Mouse (Mus musculus) adrenal gland, postnatal 25 days (tissue): ENCODE results near the gene Tnr. TPM values are rescaled to one million over a fixed set of nuclear protein-coding genes. Genes with fewer than 3 reads are reported as not detected.
A peak's percentile ranks its signal among the peaks of the same experiment; 100 is the strongest.

Experiments
- DNase-seq: peaks from one replicate; pipeline ENCODE4 v3.0.0; 2021; ENCODE audit warnings: mixed read lengths
- total RNA-seq: library from RNA; stranded (reverse); gene quantifications from 2 replicates; pipeline ENCODE4 v1.2.3, GENCODE M21; 2021

Tnr gene
- total RNA-seq, 1 experiment from 2014 or later = 5.0 TPM

DNA sequence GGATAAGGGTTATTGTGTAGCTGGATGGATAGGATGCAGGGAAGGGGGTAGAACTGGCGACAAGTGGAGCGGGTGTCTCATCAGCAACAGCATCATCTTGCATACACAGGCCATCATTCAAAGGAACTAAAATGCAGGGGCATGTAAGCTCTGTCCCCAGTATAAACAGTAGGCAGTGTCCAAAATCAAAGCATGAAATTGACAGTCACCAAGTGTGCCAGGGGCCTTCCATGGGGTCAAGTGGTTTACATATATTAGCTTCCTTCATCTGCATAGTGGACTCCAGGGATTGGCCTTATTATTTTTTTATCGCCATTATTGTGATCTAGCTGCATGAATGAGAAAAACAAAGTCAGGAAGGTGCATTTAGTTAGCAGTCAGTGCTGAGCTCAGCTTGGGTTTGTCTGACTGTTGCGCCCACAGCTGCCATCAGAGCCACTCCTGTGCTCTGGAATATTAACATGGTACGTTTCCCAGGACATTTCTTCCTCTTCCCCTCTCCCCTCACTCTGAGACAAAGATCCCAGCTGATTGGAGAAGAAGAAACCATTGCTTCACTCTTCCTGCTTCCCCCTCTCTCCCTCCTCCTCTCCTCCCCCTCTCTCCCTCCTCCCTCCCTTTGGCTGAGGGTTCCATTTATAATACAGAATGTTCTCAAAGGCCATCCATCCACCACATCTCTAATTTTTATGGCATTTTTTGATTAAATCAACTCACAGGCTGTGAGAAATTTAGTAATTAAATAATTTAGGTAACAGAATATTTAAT is 106.4 kb downstream of the Tnr start:
- no peak for DNase-seq

DNA sequence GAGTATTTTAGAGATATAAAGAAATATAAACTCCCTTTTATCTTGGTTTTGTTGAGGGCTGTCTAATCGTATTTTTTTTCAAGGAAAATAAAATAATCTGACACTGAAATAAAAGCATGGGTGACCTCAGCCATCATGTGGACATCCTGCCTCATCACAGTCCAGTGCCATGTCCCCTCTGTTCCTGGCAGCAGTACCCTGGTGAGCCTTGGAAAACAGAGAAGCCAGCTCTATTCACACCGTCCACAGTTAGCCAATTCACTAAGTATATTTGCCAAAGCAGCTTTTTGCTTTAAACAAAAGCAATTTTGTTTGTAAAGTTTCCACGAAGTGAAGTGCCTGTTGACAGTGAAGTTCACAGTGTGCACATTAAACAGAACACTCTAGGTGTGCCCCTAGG is 109.0 kb downstream of the Tnr start:
- no peak for DNase-seq

GRCm38 (mm10) chr1:159639408-159639807 is 115.8 kb downstream of the Tnr start:
- DNase-seq = no peak

- no peak for DNase-seq
These were observed 122.2 kb downstream of the Tnr start for GRCm38 (mm10) chr1:159645719-159646118.

- DNase-seq = no peak
These were observed 126.9 kb downstream of the Tnr start for GRCm38 (mm10) chr1:159650486-159650885.

GRCm38 (mm10) chr1:159655241-159655640 is 131.7 kb downstream of the Tnr start:
- no peak for DNase-seq

DNA sequence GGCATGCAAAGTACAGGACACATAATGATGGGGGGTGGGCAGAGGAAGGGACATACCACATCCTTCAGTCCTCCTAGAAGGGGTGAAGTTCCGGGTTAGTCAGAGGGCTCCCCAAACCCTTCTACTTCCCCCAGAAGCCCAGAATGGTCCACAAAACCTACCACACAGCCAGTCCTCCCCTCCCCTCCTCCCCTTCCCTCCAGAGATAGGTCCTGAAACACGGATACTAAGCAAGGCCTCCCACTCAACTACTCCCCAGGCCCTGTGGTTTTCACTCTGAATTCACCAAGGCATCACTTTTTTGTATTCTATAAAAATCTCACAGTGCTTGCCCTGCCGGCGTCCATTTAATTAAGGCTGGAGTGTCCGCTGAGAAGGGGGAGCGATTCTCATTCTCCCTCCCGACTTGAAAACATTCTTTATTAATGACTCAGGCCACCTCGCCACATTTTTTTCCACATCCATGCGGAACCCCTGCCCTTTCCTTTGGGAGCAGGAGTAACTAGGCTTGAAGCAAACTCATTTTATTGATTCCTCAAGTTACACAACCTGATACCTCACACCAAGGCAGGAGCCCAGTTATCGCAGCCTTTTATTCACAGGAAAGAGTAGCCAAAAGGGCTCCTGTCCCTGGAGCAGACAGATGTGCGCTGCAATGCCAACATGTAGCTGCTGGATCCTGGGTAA is 134.4 kb downstream of the Tnr start:
- DNase-seq = no peak

GRCm38 (mm10) chr1:159660620-159661501 is 137.3 kb downstream of the Tnr start:
- DNase-seq = no peak

- DNase-seq = no peak
These were observed 140.9 kb downstream of the Tnr start for GRCm38 (mm10) chr1:159664496-159664895.

- no peak for DNase-seq
These were observed 141.4 kb downstream of the Tnr start for GRCm38 (mm10) chr1:159664945-159665344.

GRCm38 (mm10) chr1:159670629-159671150 is 147.1 kb downstream of the Tnr start:
- peak; percentile 74 for DNase-seq

GRCm38 (mm10) chr1:159671181-159671580 is 147.6 kb downstream of the Tnr start:
- no peak for DNase-seq

GRCm38 (mm10) chr1:159674240-159674639 is 150.7 kb downstream of the Tnr start:
- no peak for DNase-seq

- no peak for DNase-seq
These were observed 151.9 kb downstream of the Tnr start for GRCm38 (mm10) chr1:159675472-159675871.

DNA sequence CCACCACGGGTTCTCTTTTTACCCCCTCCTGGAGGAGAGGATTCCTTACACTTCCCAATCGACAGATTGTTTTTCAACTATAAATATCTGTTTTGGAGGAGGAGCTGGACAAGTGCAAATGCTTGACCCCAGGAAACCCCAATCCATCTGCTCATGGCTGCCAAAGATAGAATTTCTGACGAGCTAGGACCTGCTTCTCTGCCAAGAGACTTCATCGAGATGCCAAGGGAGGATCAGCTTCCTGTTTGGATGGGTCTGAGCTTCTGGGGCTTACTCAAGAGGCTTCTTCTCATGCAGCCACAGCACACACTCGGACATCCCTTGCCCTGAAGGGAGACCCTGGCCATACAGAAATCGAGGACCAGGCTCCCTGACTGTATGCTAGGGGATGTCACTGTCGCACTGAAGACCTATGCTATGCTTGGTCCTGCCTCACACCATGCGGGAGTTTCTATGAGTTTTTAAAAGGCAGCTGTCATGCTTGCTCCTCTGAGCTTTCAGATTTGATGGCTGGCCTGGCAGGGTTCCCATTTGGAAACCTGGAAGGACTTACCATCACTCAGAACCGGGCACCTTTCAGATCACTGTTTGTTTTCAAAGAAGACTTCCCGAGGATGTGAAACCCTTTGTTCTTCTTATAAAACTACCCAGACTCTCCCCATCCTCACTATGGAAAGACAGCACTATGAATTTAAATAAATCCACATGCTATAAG is 154.8 kb downstream of the Tnr start:
- DNase-seq = no peak

- DNase-seq = no peak
These were observed 157.7 kb downstream of the Tnr start for GRCm38 (mm10) chr1:159681252-159681651.

DNA sequence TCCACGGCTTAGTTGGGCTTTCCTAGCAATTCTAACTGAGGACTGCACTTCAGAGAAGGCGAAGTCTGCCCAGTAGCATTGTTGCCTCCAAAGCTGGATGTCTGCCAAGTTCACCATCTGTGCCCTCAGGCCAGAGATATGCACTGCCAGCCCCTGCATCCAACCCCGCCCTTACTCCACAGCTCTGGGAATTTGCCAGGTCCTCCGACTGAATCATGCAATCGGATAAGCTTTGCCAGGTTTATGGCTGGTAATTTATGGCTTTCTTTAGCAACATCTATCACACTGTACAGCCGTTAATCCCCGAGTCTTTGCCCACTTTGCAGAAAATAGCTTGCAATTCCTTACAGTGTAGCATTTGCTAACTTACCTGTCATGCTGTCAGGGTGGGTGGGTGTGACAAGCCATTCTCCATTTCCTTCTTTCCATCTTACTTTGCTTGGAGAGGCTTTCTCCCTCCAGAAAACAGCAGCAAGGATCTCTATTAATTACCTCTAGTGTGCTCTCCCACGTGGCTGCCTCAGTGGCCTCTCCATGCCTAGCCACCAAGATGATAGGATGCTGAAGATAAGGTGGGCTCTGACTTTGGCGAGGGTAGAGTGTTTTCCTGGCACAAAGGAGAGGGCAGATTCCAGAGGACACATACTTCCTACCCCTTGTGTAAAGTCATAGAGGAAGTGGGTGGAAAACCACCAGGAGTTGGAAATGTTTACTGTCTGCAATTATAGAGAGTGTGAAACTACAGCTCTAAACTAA is 163.1 kb downstream of the Tnr start:
- DNase-seq = peak; percentile 88

DNA sequence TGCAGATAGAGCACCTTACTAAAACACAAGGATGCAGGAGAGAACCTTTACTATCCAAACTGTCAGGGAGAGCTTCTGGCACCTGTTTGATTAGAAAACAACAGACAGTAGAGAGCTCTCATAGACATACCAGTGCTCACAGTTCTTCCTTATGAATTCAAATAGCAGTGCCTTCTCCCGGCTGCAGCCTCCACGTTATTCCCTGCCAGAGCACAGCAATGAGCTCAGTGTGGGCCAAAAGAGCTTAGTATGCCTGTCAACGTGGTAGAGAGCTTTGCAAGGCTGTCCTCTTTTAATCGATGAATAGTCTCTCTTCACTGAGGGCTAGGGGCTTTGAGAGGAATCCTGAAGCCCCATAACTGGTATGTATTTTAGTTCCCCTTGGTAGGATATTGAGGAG is 173.1 kb downstream of the Tnr start:
- no peak for DNase-seq

GRCm38 (mm10) chr1:159702038-159702437 is 178.5 kb downstream of the Tnr start:
- DNase-seq = no peak

GRCm38 (mm10) chr1:159704925-159705324 is 181.4 kb downstream of the Tnr start:
- DNase-seq = no peak

GRCm38 (mm10) chr1:159716301-159716700 is 192.7 kb downstream of the Tnr start:
- no peak for DNase-seq
